Mouse (Mus musculus): ENCODE data around the gene Simc1. TPM values are rescaled to one million over a fixed set of nuclear protein-coding genes. Genes with fewer than 3 reads are reported as not detected.

Simc1 gene
- polyA plus RNA-seq, 1 experiment: 7.5 TPM

- TF ChIP-seq POLR2A (IDR thresholded peaks at IDR 0.05; ENCODE audit: low read depth, low read length) (no peak), CTCF (conservative IDR thresholded peaks at IDR 0.05; ENCODE audit: insufficient read depth, insufficient read length, low read depth, low read length) (no peak)
- DNase-seq: peak; percentile 19
- no peak overlapping the region for H3K27ac ChIP-seq (ENCODE audit: insufficient read depth, low read depth, low read length)
Measured at GRCm38 (mm10) chr13:54501957-54502690, 1.5 kb upstream of the Simc1 start.

GRCm38 (mm10) chr13:54503278-54503603 lies 338 bp upstream of the Simc1 start:
- WGBS: 2% methylated on average over 14 of the region's 14 CpGs
- TF ChIP-seq CTCF (conservative IDR thresholded peaks at IDR 0.05; ENCODE audit: insufficient read depth, insufficient read length, low read depth, low read length): no peak
- TF ChIP-seq POLR2A (IDR thresholded peaks at IDR 0.05; ENCODE audit: low read depth, low read length): no peak

More at GRCm38 (mm10) chr13:54501957-54502690, 1.5 kb upstream of the Simc1 start:
- WGBS: 44% methylated on average over 3 of the region's 3 CpGs
- H3K4me1 ChIP-seq (ENCODE audit: control insufficient read depth, insufficient read depth, low read length): peaks cover 6% of the 10 kb centered on the region; the same call in 1 of the 2 replicates
- H3K36me3 ChIP-seq (ENCODE audit: control insufficient read depth, insufficient read depth, low read length): no peaks in the 10 kb centered on the region
- no peak overlapping the region for H3K4me3 ChIP-seq (ENCODE audit: insufficient read depth, low read depth, low read length)
- no peaks in the 10 kb centered on the region for H3K27me3 ChIP-seq (replicated peaks; ENCODE audit: control insufficient read depth, insufficient read depth, low read length)

GRCm38 (mm10) chr13:54504611-54505260 lies 1.2 kb downstream of the Simc1 start:
- 58% methylated on average over 7 of the region's 7 CpGs for WGBS
- no peaks in the 10 kb centered on the region for H3K36me3 ChIP-seq (ENCODE audit: control insufficient read depth, insufficient read depth, low read length)
- no peak overlapping the region for H3K27ac ChIP-seq (ENCODE audit: insufficient read depth, low read depth, low read length)

More at GRCm38 (mm10) chr13:54503278-54503603, 338 bp upstream of the Simc1 start:
- Histone ChIP-seq H3K27me3 (replicated peaks; ENCODE audit: control insufficient read depth, insufficient read depth, low read length) (no peaks in the 10 kb centered on the region), H3K4me3 (ENCODE audit: insufficient read depth, low read depth, low read length) (peak overlapping the region; percentile 64), H3K36me3 (ENCODE audit: control insufficient read depth, insufficient read depth, low read length) (no peaks in the 10 kb centered on the region), H3K27ac (ENCODE audit: insufficient read depth, low read depth, low read length) (no peak overlapping the region), H3K4me1 (ENCODE audit: control insufficient read depth, insufficient read depth, low read length) (peaks cover 6% of the 10 kb centered on the region; the same call in 1 of the 2 replicates)
- DNase-seq: no peak

GRCm38 (mm10) chr13:54505920-54506319 lies 2.3 kb downstream of the Simc1 start:
- peaks cover 6% of the 10 kb centered on the region; the same call in 1 of the 2 replicates for H3K4me1 ChIP-seq (ENCODE audit: control insufficient read depth, insufficient read depth, low read length)
- WGBS: 100% methylated on average over 1 of the region's 1 CpGs
- no peaks in the 10 kb centered on the region for H3K36me3 ChIP-seq (ENCODE audit: control insufficient read depth, insufficient read depth, low read length)
- no peak overlapping the region for H3K27ac ChIP-seq (ENCODE audit: insufficient read depth, low read depth, low read length)
- H3K27me3 ChIP-seq (replicated peaks; ENCODE audit: control insufficient read depth, insufficient read depth, low read length): no peaks in the 10 kb centered on the region
- no peak for DNase-seq
- TF ChIP-seq CTCF (conservative IDR thresholded peaks at IDR 0.05; ENCODE audit: insufficient read depth, insufficient read length, low read depth, low read length) (no peak), POLR2A (IDR thresholded peaks at IDR 0.05; ENCODE audit: low read depth, low read length) (no peak)
- no peak overlapping the region for H3K4me3 ChIP-seq (ENCODE audit: insufficient read depth, low read depth, low read length)

More at GRCm38 (mm10) chr13:54504611-54505260, 1.2 kb downstream of the Simc1 start:
- TF ChIP-seq POLR2A (IDR thresholded peaks at IDR 0.05; ENCODE audit: low read depth, low read length) (no peak), CTCF (conservative IDR thresholded peaks at IDR 0.05; ENCODE audit: insufficient read depth, insufficient read length, low read depth, low read length) (no peak)
- H3K4me3 ChIP-seq (ENCODE audit: insufficient read depth, low read depth, low read length): peak overlapping the region; percentile 93
- H3K27me3 ChIP-seq (replicated peaks; ENCODE audit: control insufficient read depth, insufficient read depth, low read length): no peaks in the 10 kb centered on the region
- DNase-seq: no peak
- H3K4me1 ChIP-seq (ENCODE audit: control insufficient read depth, insufficient read depth, low read length): peaks cover 6% of the 10 kb centered on the region; the same call in 1 of the 2 replicates

DNA sequence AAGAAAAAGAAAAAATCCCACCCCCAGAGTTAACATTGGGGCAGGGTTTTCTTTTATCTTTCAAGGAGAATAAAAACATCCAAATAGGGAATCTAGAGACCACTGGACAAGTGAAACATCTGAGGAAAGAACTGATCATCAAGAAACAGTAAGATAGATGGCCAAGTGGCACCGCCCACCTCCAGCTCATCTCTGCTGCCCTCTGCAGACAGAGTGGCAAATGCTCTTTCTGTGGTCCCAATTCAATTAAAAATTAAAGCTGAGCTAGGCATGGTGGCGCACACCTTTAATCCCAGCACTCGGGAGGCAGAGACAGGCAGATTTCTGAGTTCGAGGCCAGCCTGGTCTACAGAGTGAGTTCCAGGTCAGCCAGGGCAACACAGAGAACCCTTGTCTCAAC lies 16.6 kb downstream of the Simc1 start:
- 91% methylated on average over 4 of the region's 4 CpGs for WGBS
- peak; percentile 48 for DNase-seq
- Histone ChIP-seq H3K4me1 (ENCODE audit: control insufficient read depth, insufficient read depth, low read length) (no peaks in the 10 kb centered on the region), H3K27me3 (replicated peaks; ENCODE audit: control insufficient read depth, insufficient read depth, low read length) (no peaks in the 10 kb centered on the region), H3K27ac (ENCODE audit: insufficient read depth, low read depth, low read length) (no peak overlapping the region), H3K4me3 (ENCODE audit: insufficient read depth, low read depth, low read length) (no peak overlapping the region), H3K36me3 (ENCODE audit: control insufficient read depth, insufficient read depth, low read length) (no peaks in the 10 kb centered on the region)
- TF ChIP-seq POLR2A (IDR thresholded peaks at IDR 0.05; ENCODE audit: low read depth, low read length) (no peak), CTCF (conservative IDR thresholded peaks at IDR 0.05; ENCODE audit: insufficient read depth, insufficient read length, low read depth, low read length) (peak; percentile 66)

DNA sequence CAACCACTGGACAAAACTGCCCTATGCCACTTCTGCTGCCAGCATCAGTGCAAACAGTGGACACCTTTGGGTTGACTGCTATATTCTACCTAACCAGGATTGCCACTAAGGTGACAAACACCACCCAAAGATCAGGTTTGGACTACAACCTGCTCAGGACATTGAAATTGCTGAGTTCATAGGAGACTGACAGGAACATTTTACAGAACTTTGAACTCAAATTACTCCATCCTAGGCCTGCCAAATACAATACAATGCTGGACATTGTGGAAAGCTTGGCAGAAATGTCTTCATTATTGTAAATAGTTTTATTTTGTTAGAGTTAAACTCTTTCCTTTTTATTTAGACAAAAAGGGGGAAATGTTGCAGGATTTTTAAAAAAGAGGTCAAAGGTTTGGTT lies 17.6 kb downstream of the Simc1 start:
- no peak overlapping the region for H3K4me3 ChIP-seq (ENCODE audit: insufficient read depth, low read depth, low read length)
- DNase-seq: no peak
- TF ChIP-seq CTCF (conservative IDR thresholded peaks at IDR 0.05; ENCODE audit: insufficient read depth, insufficient read length, low read depth, low read length) (no peak), POLR2A (IDR thresholded peaks at IDR 0.05; ENCODE audit: low read depth, low read length) (no peak)
- no peak overlapping the region for H3K27ac ChIP-seq (ENCODE audit: insufficient read depth, low read depth, low read length)
- H3K4me1 ChIP-seq (ENCODE audit: control insufficient read depth, insufficient read depth, low read length): no peaks in the 10 kb centered on the region
- H3K36me3 ChIP-seq (ENCODE audit: control insufficient read depth, insufficient read depth, low read length): no peaks in the 10 kb centered on the region
- no peaks in the 10 kb centered on the region for H3K27me3 ChIP-seq (replicated peaks; ENCODE audit: control insufficient read depth, insufficient read depth, low read length)

- TF ChIP-seq POLR2A (IDR thresholded peaks at IDR 0.05; ENCODE audit: low read depth, low read length) (no peak), CTCF (conservative IDR thresholded peaks at IDR 0.05; ENCODE audit: insufficient read depth, insufficient read length, low read depth, low read length) (no peak)
- H3K27me3 ChIP-seq (replicated peaks; ENCODE audit: control insufficient read depth, insufficient read depth, low read length): no peaks in the 10 kb centered on the region
- 78% methylated on average over 6 of the region's 6 CpGs for WGBS
- no peaks in the 10 kb centered on the region; the same call in 1 of the 2 replicates for H3K36me3 ChIP-seq (ENCODE audit: control insufficient read depth, insufficient read depth, low read length)
- H3K4me1 ChIP-seq (ENCODE audit: control insufficient read depth, insufficient read depth, low read length): no peaks in the 10 kb centered on the region
- no peak overlapping the region for H3K27ac ChIP-seq (ENCODE audit: insufficient read depth, low read depth, low read length)
- no peak for DNase-seq
- H3K4me3 ChIP-seq (ENCODE audit: insufficient read depth, low read depth, low read length): no peak overlapping the region
Measured at GRCm38 (mm10) chr13:54527140-54527539, 23.6 kb downstream of the Simc1 start.

Measured in kidney, adult 2 months (tissue).